Mouse (Mus musculus) naive thymus-derived CD4-positive, alpha-beta T cell, adult 5 months (primary cell): ENCODE results near the gene Card10. TPM values are rescaled to one million over a fixed set of nuclear protein-coding genes. Genes with fewer than 3 reads are reported as not detected.

Source experiments
- polyA plus RNA-seq: library from polyadenylated mRNA; unstranded; fragments of 100-300 nt; shearing (Covaris generic); gene quantifications from one replicate; pipeline ENCODE4 v1.2.1, GENCODE M21; 2017

Gene Card10
- polyA plus RNA-seq = 0.26 TPM

DNA sequence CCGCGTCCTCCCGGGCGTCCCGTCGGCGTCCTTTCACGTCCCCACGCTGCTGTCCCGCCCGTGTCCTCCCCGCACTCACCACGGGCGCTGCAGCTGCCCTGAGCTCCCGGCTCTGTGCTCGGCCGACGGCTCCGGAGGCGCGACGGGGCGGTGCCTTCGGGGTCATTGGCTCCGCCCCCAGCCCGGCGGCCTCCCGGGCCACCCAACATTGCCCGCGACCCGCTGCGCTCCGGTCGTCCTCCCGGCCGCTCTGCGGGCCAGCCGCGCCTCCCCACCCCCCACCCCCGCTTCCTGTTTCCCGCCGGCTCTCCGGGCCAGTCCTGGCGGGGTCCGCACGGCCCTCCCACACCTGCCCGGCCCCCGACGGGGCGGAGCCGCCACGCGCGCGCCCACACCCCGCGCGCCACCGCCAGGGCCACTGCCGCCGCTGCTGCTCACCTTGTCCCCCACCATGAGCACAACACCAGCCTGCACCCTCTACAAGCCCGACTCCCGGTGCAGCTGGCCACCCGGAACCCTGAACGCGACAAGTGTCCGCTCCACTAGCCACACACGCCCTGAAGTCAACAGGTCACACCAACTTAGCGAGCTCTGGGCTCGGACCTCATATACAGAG is at the start of gene Card10:
TSS of gene Card10 (minus strand) at position 267 of the 616 bp plus-strand sequence.

DNA sequence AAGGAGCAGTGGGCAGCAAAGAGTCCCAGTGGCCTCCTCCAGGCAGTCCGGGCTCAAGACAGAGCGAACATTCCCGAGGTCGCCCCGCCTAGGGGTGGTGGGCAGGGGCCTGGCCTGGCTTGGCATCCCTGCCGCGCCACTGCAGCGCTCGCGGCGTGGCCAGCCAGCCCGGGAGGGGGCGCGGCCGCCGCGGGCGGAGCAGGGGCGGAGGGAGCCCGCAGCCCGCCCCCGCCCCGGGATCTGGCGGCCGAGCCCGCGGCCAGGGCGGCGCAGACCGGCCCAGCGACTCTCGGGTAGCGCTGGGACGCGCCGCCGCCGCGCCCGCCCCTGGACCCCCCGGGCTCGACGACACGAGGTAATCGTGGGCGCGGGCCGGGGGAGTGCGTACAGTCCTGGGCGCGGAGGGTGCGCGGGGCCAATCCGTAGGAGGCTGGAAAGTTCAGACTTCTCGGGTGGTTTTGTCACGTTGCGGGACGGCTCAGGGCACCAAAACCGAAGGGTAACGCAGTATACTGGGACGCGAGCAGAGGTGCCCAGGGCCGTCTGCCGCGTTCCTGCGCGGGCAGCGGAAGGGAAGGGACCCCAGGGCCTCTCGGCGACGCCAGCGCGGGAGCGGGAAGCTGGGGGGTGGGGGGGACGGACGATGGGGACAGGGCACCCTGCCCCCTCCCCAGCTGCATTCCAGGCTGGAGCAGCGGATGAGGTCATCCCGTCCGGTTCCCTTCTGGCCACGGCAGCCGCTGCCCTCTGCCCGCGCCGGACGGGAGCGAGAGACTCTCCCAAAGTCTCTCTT is 39.7 kb upstream of the Card10 start, which contains the start of gene Cdc42ep1:
TSS of gene Cdc42ep1 (plus strand) at position 254 of the 793 bp plus-strand sequence.

DNA sequence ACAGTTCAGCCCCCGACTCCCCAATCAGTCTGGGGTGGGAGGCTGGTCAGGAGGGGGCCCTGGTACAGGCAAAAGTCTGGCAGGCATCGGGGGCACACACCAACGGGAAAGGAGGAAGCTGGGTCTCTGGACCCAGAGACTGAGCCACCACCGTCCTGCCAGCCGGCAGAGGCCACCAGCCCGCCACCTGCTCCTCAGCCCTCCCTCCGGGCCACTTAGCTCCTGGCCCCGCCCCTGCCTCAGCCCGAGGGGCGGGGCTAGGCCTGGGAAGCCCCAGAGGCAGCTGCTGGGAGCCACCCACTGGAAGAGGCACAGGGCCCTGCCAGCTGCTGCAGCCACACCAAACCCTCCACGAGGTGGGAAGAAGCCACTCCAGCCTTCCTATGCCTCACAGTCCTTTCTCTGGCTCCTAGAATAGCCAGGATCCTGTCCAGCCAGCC is 29.5 kb downstream of the Card10 start, which contains the start of gene Mfng:
TSS of gene Mfng (minus strand) at position 186 of the 440 bp plus-strand sequence.

Other genes starting within 250 kb of the Card10 start
- gene Rac2, start 230.3 kb downstream of the Card10 start, polyA plus RNA-seq = 1,303 TPM
- 148 TPM for gene Cyth4, start 206.0 kb downstream of the Card10 start, polyA plus RNA-seq
- gene Elfn2, start 84.3 kb downstream of the Card10 start, polyA plus RNA-seq = not detected
- 120 TPM for gene Mfng, start 29.6 kb downstream of the Card10 start, polyA plus RNA-seq
- gene Cdc42ep1, start 39.6 kb upstream of the Card10 start, polyA plus RNA-seq = 0.14 TPM
- not detected for gene Lgals2, start 52.5 kb upstream of the Card10 start, polyA plus RNA-seq
- 76.2 TPM for gene Gga1, start 74.1 kb upstream of the Card10 start, polyA plus RNA-seq
- 1.9 TPM for gene Gm49510, start 96.6 kb upstream of the Card10 start, polyA plus RNA-seq
- 194 TPM for gene Sh3bp1, start 96.7 kb upstream of the Card10 start, polyA plus RNA-seq
- 10.2 TPM for gene Pdxp, start 110.9 kb upstream of the Card10 start, polyA plus RNA-seq
- 102 TPM for gene Lgals1, start 123.7 kb upstream of the Card10 start, polyA plus RNA-seq
- gene Nol12, start 131.9 kb upstream of the Card10 start, polyA plus RNA-seq = 31.9 TPM
- 51.9 TPM for gene Triobp, start 144.7 kb upstream of the Card10 start, polyA plus RNA-seq
- 11.4 TPM for gene H1f0, start 225.4 kb upstream of the Card10 start, polyA plus RNA-seq
- gene Galr3, start 238.8 kb upstream of the Card10 start, polyA plus RNA-seq = not detected